ENCODE assay signal across 22 mouse cellular contexts in the genomic region with DNA sequence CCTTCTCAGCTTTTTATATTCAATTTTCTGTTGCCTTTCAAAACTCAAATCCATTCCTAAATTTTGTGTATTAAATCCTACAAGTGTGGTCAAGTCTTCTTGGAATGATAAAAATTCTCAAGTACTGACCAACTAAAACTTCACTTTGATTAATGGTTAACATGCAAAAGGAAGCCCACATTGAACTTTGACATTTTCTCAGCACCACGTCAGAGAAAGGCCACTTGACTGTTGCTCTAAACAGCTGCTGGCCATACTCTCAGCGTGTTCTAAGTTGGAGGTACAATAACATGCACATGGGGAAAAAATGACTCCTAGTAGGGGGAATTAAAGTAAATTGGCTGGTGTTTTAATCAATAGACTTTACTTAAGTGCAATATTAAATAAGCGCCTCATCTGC. TPM values are rescaled to one million over a fixed set of nuclear protein-coding genes. Genes with fewer than 3 reads are reported as not detected.
"Had no signal": no experiment of that assay in that cellular context is flagged by ENCODE, and none has a peak within 500 bp of the region (broad histone marks: within the 10 kb centered on the region; RNA-seq: fewer than 3 reads in every experiment).

No protein-coding gene starts in this region.

- H3K27me3 ChIP-seq: limb, embryonic 13.5 days; midbrain, embryonic 12.5 days; midbrain, embryonic 15.5 days; neural tube, embryonic 12.5 days; neural tube, embryonic 15.5 days had no signal

- H3K4me1 ChIP-seq: limb, embryonic 13.5 days; midbrain, embryonic 12.5 days; midbrain, embryonic 15.5 days; neural tube, embryonic 12.5 days; neural tube, embryonic 15.5 days had no signal

- H3K36me3 ChIP-seq: limb, embryonic 10.5 days; limb, embryonic 13.5 days; midbrain, embryonic 12.5 days; midbrain, embryonic 15.5 days; neural tube, embryonic 12.5 days; neural tube, embryonic 15.5 days had no signal

- H3K9ac ChIP-seq: limb, embryonic 13.5 days; liver, embryonic 14.5 days; liver, postnatal 0 days; lung, embryonic 14.5 days; midbrain, embryonic 12.5 days; midbrain, embryonic 15.5 days; neural tube, embryonic 12.5 days; neural tube, embryonic 15.5 days had no signal

- DNase-seq: layer of hippocampus, adult 9-11 months; liver; liver, postnatal 0 days; lung, embryonic 14.5 days; right cerebral cortex, adult 18-20 months; right cerebral cortex, postnatal 14 days; right cerebral cortex, postnatal 4 days; thymus, adult 2 months; thymus, postnatal 14 days; thymus, postnatal 4 days had no signal

- ATAC-seq: intestine, postnatal 0 days; liver, postnatal 0 days; lung, postnatal 0 days; midbrain, embryonic 15.5 days had no signal

- H3K9me3 ChIP-seq: limb, embryonic 10.5 days; limb, embryonic 13.5 days; midbrain, embryonic 12.5 days; midbrain, embryonic 15.5 days; neural tube, embryonic 12.5 days; neural tube, embryonic 15.5 days had no signal

- H3K4me3 ChIP-seq: layer of hippocampus, adult 2 months; limb, embryonic 10.5 days; limb, embryonic 13.5 days; midbrain, embryonic 12.5 days; midbrain, embryonic 15.5 days; neural tube, embryonic 12.5 days; neural tube, embryonic 15.5 days had no signal

- H3K27ac ChIP-seq: layer of hippocampus, adult 2 months; limb, embryonic 10.5 days; limb, embryonic 13.5 days; liver, embryonic 14.5 days; macrophage; midbrain, embryonic 12.5 days; midbrain, embryonic 15.5 days; neural tube, embryonic 12.5 days; neural tube, embryonic 15.5 days; stomach, postnatal 0 days had no signal

- H3K4me2 ChIP-seq: limb, embryonic 13.5 days; lung, embryonic 14.5 days; midbrain, embryonic 12.5 days; midbrain, embryonic 15.5 days; neural tube, embryonic 12.5 days; neural tube, embryonic 15.5 days had no signal

RNA-seq across cellular contexts. Expression of gene Bmp3, which starts 27.9 kb away (rescaled TPM):
- polyA plus RNA-seq: liver, postnatal 0 days; macrophage had no signal
